Mouse (Mus musculus): ENCODE measurements around the gene Fut8. TPM values are rescaled to one million over a fixed set of nuclear protein-coding genes. Genes with fewer than 3 reads are reported as not detected.
"Not testable (repeated sequence)": the region's sequence is repeated elsewhere in the genome, so short reads cannot be mapped to it uniquely, and the experiment has no call there.

Gene Fut8
- polyA plus RNA-seq, 1 experiment from 2014 or later, result 28.7 TPM

DNA sequence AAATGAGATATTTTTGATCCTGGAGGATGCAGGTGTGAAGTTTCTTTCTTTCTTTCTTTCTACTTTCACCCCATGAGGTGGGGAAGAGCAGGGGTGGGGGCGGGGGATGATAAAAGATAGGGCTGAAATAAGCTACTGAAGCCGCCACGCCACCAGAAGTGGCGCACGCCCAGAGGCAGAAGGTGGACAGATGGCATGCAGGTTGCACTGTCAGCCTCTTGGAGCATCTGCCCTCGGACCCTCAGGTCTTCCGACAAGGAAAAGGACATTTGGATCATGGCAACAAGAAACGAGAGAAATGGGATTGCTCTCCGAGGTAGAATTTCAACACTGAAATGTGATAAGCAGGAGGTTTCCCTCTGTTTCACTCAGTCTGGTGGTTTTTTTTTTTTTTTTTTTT, 273.3 kb downstream of the Fut8 start:
- H3K9ac ChIP-seq (ENCODE audit: low read length), result no peak overlapping the region
- no peak for DNase-seq (ENCODE audit: low spot score)
- H3K27ac ChIP-seq (ENCODE audit: low read depth, low read length), result no peak overlapping the region
- WGBS, result 84% methylated on average over 9 of the region's 9 CpGs
- no peaks in the 10 kb centered on the region for H3K4me1 ChIP-seq (ENCODE audit: control insufficient read depth, insufficient read depth, low read length)
- H3K27me3 ChIP-seq (replicated peaks; ENCODE audit: control insufficient read depth, insufficient read depth, low read length), result no peaks in the 10 kb centered on the region
- ATAC-seq, result no peak
- H3K36me3 ChIP-seq (ENCODE audit: control insufficient read depth, insufficient read depth, low read length), result no peaks in the 10 kb centered on the region
- no peak overlapping the region for H3K4me2 ChIP-seq (ENCODE audit: low read length)
- H3K4me3 ChIP-seq (ENCODE audit: low read depth, low read length), result no peak overlapping the region
- no peaks in the 10 kb centered on the region for H3K9me3 ChIP-seq (replicated peaks; ENCODE audit: control insufficient read depth, low read length)

DNA sequence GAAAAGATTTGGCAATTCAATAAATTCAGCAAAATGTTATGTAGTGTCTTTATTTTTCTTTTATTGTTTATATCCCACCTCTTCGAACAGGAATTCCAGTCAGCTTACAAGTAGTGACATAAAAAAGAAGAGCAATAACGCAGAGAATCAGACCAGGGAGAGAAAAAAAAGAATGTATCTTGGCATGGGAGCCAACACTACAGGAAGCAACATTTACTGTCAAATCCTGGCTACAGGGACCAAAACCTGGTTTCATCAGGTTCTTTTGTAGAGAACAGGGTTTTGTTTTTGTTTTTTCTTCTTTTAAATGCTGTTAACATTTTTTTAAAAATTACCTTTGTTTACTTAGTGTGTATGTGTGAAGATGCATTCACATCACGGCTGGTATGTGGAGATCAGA, 273.7 kb downstream of the Fut8 start:
- Histone ChIP-seq H3K4me2 (ENCODE audit: low read length) (no peak overlapping the region), H3K36me3 (ENCODE audit: control insufficient read depth, insufficient read depth, low read length) (no peaks in the 10 kb centered on the region), H3K4me3 (ENCODE audit: low read depth, low read length) (no peak overlapping the region), H3K27me3 (replicated peaks; ENCODE audit: control insufficient read depth, insufficient read depth, low read length) (no peaks in the 10 kb centered on the region), H3K27ac (ENCODE audit: low read depth, low read length) (no peak overlapping the region), H3K4me1 (ENCODE audit: control insufficient read depth, insufficient read depth, low read length) (no peaks in the 10 kb centered on the region), H3K9me3 (replicated peaks; ENCODE audit: control insufficient read depth, low read length) (no peaks in the 10 kb centered on the region), H3K9ac (ENCODE audit: low read length) (no peak overlapping the region)
- 91% methylated on average over 3 of the region's 3 CpGs for WGBS
- ATAC-seq (no peak), DNase-seq (ENCODE audit: low spot score) (no peak)

DNA sequence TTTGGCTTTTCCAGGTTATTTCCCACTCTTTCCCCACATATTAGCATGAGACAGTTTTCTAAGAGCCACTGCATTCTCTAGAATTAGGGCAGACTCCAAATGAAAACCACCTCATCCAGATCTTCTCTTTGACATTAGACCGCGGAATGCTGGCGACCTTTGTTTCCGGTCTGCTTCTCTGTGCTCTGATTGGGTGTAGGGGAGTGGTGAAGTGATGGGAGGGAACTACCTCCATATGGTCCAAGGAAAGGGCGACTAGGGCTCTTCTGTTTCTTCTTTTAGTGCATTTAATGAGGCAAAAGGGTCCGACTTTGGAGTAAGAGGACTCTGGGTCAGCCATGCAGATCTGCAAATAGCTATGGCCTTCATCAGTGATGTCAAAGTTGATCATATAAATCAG, 278.9 kb downstream of the Fut8 start:
- ATAC-seq (no peak), DNase-seq (ENCODE audit: low spot score) (no peak)
- no peaks in the 10 kb centered on the region for H3K27me3 ChIP-seq (replicated peaks; ENCODE audit: control insufficient read depth, insufficient read depth, low read length)
- H3K4me3 ChIP-seq (ENCODE audit: low read depth, low read length), result no peak overlapping the region
- no peak overlapping the region for H3K9ac ChIP-seq (ENCODE audit: low read length)
- WGBS, result 86% methylated on average over 6 of the region's 6 CpGs
- no peaks in the 10 kb centered on the region for H3K9me3 ChIP-seq (replicated peaks; ENCODE audit: control insufficient read depth, low read length)
- H3K36me3 ChIP-seq (ENCODE audit: control insufficient read depth, insufficient read depth, low read length), result no peaks in the 10 kb centered on the region
- H3K4me1 ChIP-seq (ENCODE audit: control insufficient read depth, insufficient read depth, low read length), result no peaks in the 10 kb centered on the region
- no peak overlapping the region for H3K4me2 ChIP-seq (ENCODE audit: low read length)
- no peak overlapping the region for H3K27ac ChIP-seq (ENCODE audit: low read depth, low read length)

DNA sequence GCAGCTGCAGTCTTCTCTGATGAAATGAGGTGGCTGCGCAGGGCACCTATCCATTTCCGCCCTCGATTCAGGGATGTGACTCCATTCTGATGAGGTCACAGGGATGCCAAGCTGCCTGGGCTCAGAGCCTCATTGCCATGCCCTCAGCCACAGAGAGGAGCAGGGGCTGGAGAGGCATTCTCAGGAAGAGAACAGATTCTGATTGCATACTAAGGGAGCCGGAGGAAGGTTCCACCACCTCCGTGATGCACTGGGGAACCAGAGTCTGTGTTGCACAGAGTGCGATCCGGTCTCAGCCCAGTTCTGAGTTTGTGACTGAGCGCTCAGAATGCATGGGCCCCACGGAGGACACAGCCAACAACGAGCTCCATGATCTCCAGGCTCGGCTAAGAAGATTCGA, 279.8 kb downstream of the Fut8 start:
- no peaks in the 10 kb centered on the region for H3K27me3 ChIP-seq (replicated peaks; ENCODE audit: control insufficient read depth, insufficient read depth, low read length)
- no peaks in the 10 kb centered on the region for H3K9me3 ChIP-seq (replicated peaks; ENCODE audit: control insufficient read depth, low read length)
- ATAC-seq, result no peak
- H3K9ac ChIP-seq (ENCODE audit: low read length), result no peak overlapping the region
- no peaks in the 10 kb centered on the region for H3K4me1 ChIP-seq (ENCODE audit: control insufficient read depth, insufficient read depth, low read length)
- H3K27ac ChIP-seq (ENCODE audit: low read depth, low read length), result no peak overlapping the region
- WGBS, result 86% methylated on average over 12 of the region's 12 CpGs
- H3K4me2 ChIP-seq (ENCODE audit: low read length), result no peak overlapping the region
- no peak overlapping the region for H3K4me3 ChIP-seq (ENCODE audit: low read depth, low read length)
- H3K36me3 ChIP-seq (ENCODE audit: control insufficient read depth, insufficient read depth, low read length), result no peaks in the 10 kb centered on the region
- no peak for DNase-seq (ENCODE audit: low spot score)

DNA sequence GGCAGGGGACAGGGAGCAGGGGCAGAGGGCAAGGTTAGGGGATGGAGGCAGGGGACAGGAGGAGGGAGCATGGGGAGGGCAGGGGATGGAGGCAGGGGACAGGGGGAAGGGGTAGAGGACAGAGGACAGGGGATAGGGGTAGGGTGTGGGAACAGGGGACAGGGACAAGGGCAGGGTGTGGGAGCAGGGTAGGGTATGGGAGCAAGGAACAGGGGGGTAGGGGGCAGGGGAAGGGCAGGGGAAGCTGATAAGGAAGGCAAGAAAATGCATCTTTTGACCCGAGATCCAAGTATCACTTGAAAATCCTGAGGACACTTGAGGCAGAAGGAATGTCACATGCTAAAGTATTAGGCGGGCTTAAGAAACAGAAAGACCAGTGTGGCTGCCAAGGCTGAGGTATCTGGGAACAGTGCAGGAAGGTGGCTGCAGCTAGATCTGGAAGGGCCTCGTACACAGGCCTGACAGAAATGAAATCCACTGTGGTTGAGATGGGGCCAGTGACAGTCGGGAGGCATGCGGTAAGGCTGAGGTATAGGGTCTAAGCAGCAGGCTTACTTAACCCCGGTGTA, 281.7 kb downstream of the Fut8 start:
- Histone ChIP-seq H3K4me1 (ENCODE audit: control insufficient read depth, insufficient read depth, low read length) (no peaks in the 10 kb centered on the region), H3K27ac (ENCODE audit: low read depth, low read length) (no peak overlapping the region), H3K9me3 (replicated peaks; ENCODE audit: control insufficient read depth, low read length) (no peaks in the 10 kb centered on the region), H3K4me3 (ENCODE audit: low read depth, low read length) (no peak overlapping the region), H3K4me2 (ENCODE audit: low read length) (no peak overlapping the region), H3K27me3 (replicated peaks; ENCODE audit: control insufficient read depth, insufficient read depth, low read length) (no peaks in the 10 kb centered on the region), H3K36me3 (ENCODE audit: control insufficient read depth, insufficient read depth, low read length) (no peaks in the 10 kb centered on the region), H3K9ac (ENCODE audit: low read length) (no peak overlapping the region)
- ATAC-seq (no peak), DNase-seq (ENCODE audit: low spot score) (no peak)
- WGBS, result 76% methylated on average over 6 of the region's 6 CpGs

DNA sequence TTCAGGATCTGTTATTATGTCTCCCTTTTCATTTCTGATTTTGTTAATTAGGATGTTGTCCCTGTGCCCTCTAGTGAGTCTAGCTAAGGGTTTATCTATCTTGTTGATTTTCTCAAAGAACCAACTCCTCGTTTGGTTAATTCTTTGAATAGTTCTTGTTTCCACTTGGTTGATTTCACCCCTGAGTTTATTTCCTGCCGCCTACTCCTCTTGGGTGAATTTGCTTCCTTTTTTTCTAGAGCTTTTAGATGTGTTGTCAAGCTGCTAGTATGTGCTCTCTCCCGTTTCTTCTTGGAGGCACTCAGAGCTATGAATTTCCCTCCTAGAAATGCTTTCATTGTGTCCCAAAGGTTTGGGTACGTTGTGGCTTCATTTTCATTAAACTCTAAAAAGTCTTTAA, 286.1 kb downstream of the Fut8 start:
- not testable (repeated sequence) for H3K4me1 ChIP-seq (ENCODE audit: control insufficient read depth, insufficient read depth, low read length); H3K36me3 ChIP-seq (ENCODE audit: control insufficient read depth, insufficient read depth, low read length); DNase-seq (ENCODE audit: low spot score); H3K27ac ChIP-seq (ENCODE audit: low read depth, low read length); H3K4me2 ChIP-seq (ENCODE audit: low read length); H3K9me3 ChIP-seq (replicated peaks; ENCODE audit: control insufficient read depth, low read length); H3K4me3 ChIP-seq (ENCODE audit: low read depth, low read length); ATAC-seq; H3K27me3 ChIP-seq (replicated peaks; ENCODE audit: control insufficient read depth, insufficient read depth, low read length); H3K9ac ChIP-seq (ENCODE audit: low read length)
- WGBS, result 38% methylated on average over 3 of the region's 4 CpGs

Data from forebrain, embryonic 14.5 days (tissue).